Mouse (Mus musculus) splenic B cell, adult 2 months (primary cell): ENCODE measurements around the gene Rnf8.
"Not testable (repeated sequence)": the region's sequence is repeated elsewhere in the genome, so short reads cannot be mapped to it uniquely, and the experiment has no call there.

Experiments used
- DNase-seq: peaks from one replicate; pipeline ENCODE4 v3.0.0-alpha.2; 2011; ENCODE audit warnings: low read depth, low spot score
- H3K27me3 ChIP-seq: 2 replicates; pipeline ENCODE4 v1.6.1; 2012; ENCODE audit warnings: mild to moderate bottlenecking, low read length, moderate library complexity, mixed read lengths; ENCODE audit not compliant: control insufficient read depth, poor library complexity, insufficient read depth, severe bottlenecking
- H3K36me3 ChIP-seq: 2 replicates; pipeline ENCODE4 v1.6.1; 2012; ENCODE audit warnings: mild to moderate bottlenecking, low read length, moderate library complexity, mixed read lengths; ENCODE audit not compliant: control insufficient read depth, poor library complexity, insufficient read depth, severe bottlenecking

Gene Rnf8

DNA sequence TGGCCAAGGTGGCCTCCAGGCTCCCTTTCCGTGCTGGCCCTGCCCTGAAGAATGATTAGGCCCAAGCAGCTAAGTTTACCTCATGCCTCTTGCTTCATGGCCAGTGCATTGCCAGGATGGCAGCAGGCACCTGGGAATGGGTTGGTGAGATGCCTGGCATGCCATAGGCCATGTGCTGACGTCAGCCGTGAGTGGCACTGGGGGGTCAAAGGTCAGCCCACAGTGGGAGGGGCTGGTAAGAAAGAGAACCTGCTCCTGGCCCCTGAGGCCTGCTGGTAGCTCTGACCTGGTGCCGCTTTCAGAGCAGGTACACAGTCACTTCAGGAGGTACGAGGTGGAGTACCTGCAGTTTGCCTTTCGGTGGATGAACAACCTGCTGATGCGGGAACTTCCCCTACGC lies 15.1 kb upstream of the Rnf8 start:
- peaks cover 3% of the 10 kb centered on the region; the same call in 1 of the 2 replicates for H3K36me3 ChIP-seq
- H3K27me3 ChIP-seq = no peaks in the 10 kb centered on the region
- no peak for DNase-seq

DNA sequence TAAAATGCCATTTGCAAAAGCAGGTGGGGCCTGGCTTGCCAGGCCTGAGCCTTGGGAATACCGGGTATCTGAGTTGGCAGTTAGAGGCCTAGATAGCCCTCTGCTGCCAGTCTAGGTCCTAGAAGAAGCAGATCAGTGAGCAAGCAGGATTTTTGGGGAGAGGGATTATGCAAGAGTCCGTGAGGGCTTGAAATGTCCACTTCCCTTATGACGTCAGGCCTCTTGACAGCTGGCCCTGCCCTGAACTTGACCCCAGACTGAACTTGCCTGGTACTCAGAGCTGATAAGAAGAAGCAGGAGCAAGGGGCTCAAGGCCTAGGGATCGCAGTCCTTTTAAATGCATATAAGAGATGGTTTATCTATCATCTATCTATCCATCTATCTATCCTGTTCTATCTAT lies 13.2 kb upstream of the Rnf8 start:
- Histone ChIP-seq H3K27me3 (no peaks in the 10 kb centered on the region), H3K36me3 (peaks cover 4% of the 10 kb centered on the region)
- no peak for DNase-seq

DNA sequence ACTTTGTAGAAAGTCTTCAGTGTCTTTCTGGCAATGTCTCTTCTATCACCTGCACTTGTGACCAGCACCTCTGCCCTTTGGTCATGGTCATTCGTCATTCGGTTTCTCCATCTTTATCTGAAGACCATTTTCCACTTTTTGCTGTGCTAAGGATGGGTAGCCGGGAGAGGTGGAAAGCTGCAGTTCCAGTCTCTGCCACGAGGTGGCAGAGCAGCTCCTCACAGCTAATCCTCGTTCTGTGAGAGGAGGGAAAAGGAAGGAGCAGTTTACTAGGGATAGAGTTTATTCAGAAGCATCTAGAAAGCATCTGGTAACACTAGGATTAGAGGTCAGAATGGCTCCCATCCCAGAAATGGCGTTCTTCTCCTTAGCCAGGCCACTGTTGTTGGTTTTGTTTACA lies 11.3 kb upstream of the Rnf8 start:
- peak; percentile 72 for DNase-seq
- peaks cover 4% of the 10 kb centered on the region for H3K36me3 ChIP-seq

DNA sequence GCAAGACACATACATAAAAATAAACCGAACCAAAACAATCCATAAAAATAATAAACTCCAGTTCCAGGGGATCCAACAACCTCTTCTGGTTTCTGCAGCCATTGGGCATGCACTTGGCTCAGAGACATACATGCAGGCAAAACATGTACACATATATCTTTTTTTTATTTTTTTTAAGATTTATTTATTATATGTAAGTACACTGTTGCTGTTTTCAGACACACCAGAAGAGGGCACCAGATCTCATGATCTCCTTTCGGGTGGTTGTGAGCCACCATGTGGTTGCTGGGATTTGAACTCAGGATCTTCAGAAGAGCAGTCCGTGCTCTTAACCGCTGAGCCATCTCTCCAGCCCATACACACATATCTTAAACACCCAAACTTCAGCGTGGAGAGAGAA lies 1.1 kb upstream of the Rnf8 start:
- not testable (repeated sequence) for H3K36me3 ChIP-seq

More for the DNA sequence above, 11.3 kb upstream of the Rnf8 start:
- no peaks in the 10 kb centered on the region for H3K27me3 ChIP-seq

DNA sequence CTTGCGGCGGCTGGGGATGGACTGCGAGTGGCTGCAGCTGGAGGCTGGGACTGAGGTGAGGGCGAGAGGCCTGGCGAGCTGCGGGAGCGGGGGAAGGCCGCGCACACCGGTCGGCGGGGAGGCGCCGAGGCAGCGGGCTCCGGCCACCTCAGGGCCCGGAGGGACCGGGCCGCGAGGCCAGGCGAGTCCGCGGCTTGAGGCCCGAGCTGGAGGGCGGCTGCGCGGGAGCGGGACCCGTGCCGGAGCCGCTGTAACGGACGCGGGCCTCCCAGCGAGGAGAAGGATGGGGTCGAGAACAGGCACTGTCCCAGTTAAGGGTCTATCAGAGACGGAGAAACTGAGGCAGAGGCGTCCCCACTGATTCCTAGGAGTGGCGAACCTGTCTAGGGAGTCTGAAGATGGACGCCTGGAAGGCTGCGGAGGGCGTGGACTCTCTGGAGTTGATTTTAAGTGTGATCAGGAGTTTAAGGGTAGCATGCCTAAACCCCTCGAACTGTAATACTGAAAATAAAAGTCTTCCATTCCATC lies 498 bp downstream of the Rnf8 start:
- Histone ChIP-seq H3K36me3 (no peaks in the 10 kb centered on the region), H3K27me3 (no peaks in the 10 kb centered on the region)
- DNase-seq = no peak

More for the DNA sequence above, 1.1 kb upstream of the Rnf8 start:
- not testable (repeated sequence) for H3K27me3 ChIP-seq, DNase-seq

DNA sequence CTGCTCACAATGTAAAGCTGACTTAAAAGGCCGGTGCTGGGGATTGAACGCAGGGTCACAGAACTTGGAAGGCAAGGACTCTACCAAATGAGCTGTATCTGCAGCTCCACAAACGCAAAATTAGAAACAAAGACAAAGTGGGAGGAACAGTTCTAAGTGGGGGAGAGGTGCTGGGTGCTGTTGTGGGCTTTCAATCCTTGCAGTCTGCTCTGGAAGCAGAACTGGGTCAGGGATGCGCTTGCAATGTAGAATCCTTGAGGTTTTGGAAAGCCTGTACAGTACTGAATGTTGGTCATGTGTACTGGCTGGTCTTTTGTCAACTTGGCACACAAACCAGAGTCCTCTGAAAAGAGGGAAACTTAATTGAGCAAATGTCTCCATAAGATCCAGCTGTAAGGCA lies 1.0 kb downstream of the Rnf8 start:
- H3K36me3 ChIP-seq = no peaks in the 10 kb centered on the region
- DNase-seq = no peak
- H3K27me3 ChIP-seq = no peaks in the 10 kb centered on the region

DNA sequence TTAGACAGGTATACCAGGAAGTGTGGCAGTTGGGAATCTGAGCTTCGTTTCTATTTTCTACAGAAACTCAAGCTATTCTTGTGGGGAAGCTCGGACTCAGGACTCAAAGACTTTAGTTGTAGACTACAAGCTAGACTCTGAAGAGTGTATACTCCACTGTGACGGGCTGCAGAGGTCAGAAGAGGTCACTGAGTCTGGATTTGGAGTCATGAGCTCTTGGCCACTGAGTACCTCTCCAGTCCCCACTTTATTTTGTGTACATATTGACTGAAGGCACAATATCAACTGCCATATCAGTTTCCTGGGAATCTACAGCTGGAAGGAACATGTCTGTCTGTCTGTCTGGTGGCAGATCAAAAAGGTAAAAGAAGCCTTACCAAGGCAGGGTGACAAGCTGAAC lies 4.6 kb downstream of the Rnf8 start:
- DNase-seq = no peak
- peaks cover 3% of the 10 kb centered on the region; the same call in 1 of the 2 replicates for H3K36me3 ChIP-seq
- no peaks in the 10 kb centered on the region for H3K27me3 ChIP-seq

DNA sequence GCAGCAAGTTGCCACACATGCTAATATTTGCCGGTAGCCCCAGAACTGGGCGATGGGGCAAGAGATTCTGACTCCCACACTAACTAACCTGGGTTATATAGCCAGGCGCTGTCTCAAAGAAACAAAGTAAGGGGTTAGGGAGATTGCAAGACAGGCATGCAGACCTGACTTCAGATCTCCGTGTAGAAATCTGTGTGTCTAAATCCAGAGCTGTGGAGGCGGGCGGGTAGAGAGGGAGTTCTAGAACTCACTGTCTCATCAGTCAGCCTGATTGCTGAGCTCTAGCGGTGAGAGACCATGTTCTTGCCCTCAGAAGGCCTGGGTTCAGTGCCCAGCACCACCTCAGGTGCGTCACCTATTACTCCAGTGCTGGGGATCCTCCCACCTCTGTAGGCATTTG lies 8.9 kb downstream of the Rnf8 start:
- no peak for DNase-seq
- Histone ChIP-seq H3K27me3 (no peaks in the 10 kb centered on the region; the same call in 1 of the 2 replicates), H3K36me3 (peaks cover 10% of the 10 kb centered on the region)

DNA sequence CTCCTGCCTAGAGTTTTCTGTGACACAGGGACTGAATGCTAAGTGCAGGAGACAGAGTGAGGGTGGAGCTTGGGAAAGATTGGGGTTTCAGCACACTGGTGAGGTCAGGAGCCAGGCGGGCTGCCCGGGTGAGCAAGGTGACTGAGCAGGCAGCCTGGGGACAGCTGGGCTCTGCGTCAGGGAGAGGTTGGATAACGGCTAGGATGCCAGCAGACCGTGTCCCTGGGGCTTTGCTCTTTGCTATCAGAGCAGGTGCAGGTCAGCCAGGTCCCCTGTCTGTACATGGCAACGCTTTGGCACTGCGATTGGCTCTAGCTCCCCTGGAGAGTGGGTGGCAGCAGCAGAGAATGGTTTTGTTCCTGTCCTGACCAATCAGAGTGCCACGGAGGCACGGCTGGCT lies 12.7 kb downstream of the Rnf8 start:
- DNase-seq = no peak
- H3K27me3 ChIP-seq = no peaks in the 10 kb centered on the region; the same call in 1 of the 2 replicates

DNA sequence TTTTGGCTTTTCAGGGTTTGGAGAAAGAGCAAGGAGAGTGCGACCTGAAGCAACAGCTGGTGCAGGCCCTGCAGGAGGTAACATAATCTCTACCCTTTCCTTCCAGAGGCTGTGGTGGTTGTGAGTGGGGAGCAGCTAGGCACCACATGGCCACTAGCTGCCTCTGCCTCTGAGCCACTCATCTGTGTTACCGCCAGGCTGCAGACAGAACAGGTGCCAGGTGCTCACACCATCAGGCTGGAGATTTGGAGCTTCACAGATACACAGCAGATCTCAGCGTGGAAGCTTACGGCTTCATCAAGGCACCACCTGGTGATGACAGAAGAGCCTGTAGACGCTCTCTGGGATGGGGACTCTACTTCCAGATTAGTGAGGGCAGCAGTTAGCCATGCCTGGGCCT lies 14.4 kb downstream of the Rnf8 start:
- Histone ChIP-seq H3K36me3 (peaks cover 14% of the 10 kb centered on the region), H3K27me3 (no peaks in the 10 kb centered on the region; the same call in 1 of the 2 replicates)
- DNase-seq = no peak

More for the DNA sequence above, 12.7 kb downstream of the Rnf8 start:
- H3K36me3 ChIP-seq = peaks cover 13% of the 10 kb centered on the region

DNA sequence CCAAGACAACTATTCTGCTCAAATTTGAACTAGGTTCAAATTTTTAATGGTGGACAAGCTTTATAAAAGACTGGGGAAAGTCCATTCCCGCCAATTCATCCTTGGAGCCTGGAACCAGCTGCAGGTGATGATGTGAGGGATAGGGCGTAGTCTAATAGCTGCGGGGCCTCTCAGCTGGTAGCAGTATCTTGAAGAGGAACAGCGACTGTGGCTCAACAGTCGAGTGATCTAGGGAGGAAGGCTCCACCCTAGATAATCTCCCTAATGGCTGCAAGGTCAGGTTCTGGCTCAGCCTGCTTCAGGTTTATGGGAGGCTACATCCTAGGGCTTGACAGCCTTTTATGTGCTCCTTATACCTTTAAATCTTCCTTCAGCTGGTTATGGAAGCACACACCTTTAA lies 15.0 kb downstream of the Rnf8 start:
- Histone ChIP-seq H3K36me3 (peaks cover 12% of the 10 kb centered on the region), H3K27me3 (no peaks in the 10 kb centered on the region; the same call in 1 of the 2 replicates)
- no peak for DNase-seq

DNA sequence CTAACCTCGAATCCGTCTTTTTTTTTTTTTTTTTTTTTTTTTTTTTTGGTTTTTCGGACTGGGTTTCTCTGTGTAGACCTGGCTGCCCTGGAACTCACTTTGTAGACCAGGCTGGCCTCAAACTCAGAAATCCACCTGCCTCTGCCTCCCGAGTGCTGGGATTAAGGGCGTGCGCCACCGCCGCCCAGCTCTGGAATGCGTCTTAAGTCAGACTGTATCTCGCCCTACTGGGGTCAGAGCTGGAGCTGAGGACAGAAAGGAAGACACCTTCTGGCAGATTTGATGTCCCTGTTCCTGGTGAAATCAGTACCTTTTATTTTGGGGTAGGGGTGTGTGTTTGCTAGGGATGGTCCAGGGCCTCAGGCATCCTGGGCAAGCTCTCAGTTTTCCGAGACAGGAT lies 17.7 kb downstream of the Rnf8 start:
- Histone ChIP-seq H3K36me3 (peaks cover 11% of the 10 kb centered on the region), H3K27me3 (no peaks in the 10 kb centered on the region)
- DNase-seq = no peak

DNA sequence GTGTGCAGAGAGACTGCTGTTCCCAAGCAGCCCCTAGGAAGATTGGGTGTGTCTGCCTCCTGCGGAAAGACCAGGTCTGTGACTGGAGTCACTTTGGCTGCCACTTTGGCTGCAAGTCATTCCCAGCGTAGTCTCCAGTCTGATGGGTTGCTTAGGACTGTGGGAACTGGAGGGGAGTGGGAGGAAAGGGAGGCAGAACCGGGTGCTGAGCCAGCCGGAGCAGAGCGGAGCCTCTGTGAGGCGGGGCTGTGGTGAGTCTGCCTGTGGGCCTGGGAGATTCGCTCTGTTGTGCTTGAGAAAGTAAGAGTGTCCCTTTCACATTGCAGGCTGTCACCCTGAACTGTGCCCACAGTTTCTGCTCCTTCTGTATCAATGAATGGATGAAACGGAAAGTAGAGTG lies 20.9 kb downstream of the Rnf8 start:
- H3K27me3 ChIP-seq = no peaks in the 10 kb centered on the region
- no peak for DNase-seq

DNA sequence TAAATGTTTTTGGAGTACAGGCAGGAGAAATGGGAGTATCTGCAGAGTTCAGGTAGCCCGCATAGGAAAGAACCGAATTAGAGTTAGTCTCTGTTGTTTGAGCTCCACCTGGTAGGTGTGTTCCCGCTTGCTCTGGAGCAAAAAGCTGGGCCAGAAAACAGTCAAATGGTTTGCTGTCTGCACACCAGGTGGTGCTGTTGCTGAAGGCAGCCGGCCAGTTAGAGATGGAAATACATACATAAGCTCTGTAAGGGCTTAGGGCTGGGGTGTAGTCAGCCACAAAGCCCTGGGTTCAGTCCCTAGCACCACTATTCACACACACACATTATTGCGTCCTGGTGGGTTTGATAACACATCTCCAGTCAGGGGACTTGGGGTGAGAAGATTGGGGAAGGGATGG lies 21.5 kb downstream of the Rnf8 start:
- peaks cover 3% of the 10 kb centered on the region for H3K36me3 ChIP-seq
- no peaks in the 10 kb centered on the region for H3K27me3 ChIP-seq
- peak; percentile 57 for DNase-seq

More for the DNA sequence above, 20.9 kb downstream of the Rnf8 start:
- peaks cover 5% of the 10 kb centered on the region for H3K36me3 ChIP-seq

DNA sequence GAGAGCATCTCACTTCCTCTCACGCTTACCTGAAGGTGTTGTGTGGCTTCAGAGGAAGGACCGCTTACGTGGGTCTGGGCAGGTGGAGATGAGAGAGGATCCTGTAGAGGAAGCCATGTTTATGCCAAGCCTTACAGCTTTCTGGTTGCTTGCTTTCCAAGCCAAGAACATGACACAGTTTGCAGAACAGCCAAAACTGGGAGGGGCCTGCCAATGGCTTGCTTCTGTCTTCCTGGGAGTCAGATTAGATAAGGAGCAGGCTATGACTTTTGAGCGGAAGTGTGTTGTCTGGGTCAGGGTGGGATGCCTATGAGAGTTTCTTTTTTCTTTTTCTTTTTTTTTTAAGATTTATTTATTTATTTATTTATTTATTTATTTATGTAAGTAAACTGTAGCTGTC lies 22.8 kb downstream of the Rnf8 start:
- Histone ChIP-seq H3K27me3 (no peaks in the 10 kb centered on the region), H3K36me3 (peaks cover 3% of the 10 kb centered on the region)
- DNase-seq = no peak

DNA sequence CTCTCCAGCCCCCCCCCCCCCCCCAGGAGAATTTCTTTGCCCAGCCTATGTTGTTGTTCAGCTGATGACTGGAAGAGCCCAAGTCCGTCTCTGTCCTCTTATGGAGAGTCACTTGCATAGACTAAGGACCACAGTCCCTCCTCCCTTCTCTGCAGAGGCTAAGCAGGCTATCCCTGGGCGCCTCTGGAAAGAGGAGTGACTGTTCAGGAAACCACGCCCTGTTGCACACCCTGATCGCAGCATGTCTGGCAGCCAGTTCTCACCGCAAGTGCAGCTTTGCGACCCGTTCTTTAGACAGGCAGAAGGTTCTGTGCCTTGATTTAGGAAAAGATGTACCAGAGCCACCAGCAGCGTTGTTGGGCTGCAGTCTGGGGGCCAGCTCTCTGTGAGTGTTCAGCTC lies 23.3 kb downstream of the Rnf8 start:
- Histone ChIP-seq H3K36me3 (peaks cover 3% of the 10 kb centered on the region), H3K27me3 (no peaks in the 10 kb centered on the region)
- DNase-seq = no peak
